Mouse (Mus musculus): ENCODE results near the gene Olfr849.

The Olfr849 gene

DNA sequence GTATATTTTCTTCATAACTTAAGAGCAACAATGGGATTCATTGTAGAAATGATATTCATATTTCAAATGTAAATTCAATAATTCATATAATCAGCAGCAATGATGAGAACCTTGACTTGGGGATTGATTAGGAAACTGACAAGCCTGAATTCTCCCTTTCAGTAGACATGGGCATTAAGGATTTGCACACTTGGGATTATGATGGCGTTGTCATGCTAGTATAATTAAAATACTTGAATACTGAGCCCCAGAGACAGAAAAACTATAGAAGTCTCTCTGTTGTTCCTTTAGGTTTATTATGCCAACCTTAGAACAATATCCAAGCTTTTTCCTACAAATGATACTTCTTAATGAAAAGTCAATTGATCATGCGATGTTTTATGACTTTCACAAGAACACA is at the start of gene Olfr849:
Olfr849 (plus strand) TSS at position 301 of the 400 bp plus-strand sequence.
- DNase-seq = no peak

DNA sequence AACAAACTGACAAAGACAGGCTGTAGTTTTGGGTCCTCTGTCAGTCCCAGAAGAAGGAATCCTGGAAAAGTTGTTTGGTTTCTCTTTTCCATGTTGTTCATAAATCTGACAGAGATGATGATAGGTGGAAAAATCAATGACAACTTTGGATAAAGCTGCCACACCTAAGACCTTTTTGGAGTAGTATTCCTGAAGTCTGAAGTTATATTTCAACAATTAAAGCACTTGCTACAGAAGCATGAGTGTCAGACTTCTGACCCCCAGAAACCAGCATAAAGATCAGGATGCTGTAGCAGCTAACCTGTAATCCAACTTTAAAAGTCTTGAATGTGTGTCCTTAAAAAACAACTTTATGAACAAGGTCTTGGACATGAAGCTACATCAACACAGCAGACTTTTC is 38.1 kb downstream of the Olfr849 start, which contains the start of gene Olfr850:
Olfr850 (minus strand) TSS at position 101 of the 400 bp plus-strand sequence.
- DNase-seq = no peak

DNA sequence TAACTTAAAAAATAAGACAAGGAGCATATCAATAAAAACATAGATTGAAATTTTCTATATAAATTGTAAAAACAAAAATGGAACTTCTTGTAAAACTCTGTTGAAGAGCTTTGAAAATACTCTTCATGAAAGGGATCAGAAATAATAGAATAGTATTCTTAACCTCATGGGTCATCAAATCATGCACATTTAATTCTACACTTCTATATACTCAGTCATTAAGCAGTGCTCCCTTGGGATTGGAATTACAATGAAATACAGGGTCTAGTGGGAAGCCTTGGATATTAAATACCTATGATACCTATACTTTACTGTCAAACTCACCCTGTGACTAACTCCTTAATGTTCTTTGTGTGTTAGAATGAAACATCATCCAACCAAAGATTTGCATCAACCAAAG is 52.9 kb downstream of the Olfr849 start, which contains the start of gene Olfr851:
Olfr851 (plus strand) TSS at position 301 of the 400 bp plus-strand sequence.
- no peak for DNase-seq
